Comparison of ENCODE assay signal across 10 mouse cellular contexts in genomic region chr13:53815629-53816028, GRCm38 (mm10).
"Had no signal": no experiment of that assay in that cellular context is flagged by ENCODE, and none has a peak within 500 bp of the region (broad histone marks: within the 10 kb centered on the region; RNA-seq: fewer than 3 reads in every experiment).

No protein-coding gene starts in this region.

- DNase-seq: kidney, postnatal 25 days; liver, embryonic 13.5 days; lung, adult 2 months; lung, postnatal 14 days; lung, postnatal 4 days; midbrain, embryonic 14.5 days; right cerebral cortex, postnatal 25 days; spleen, adult 18-20 months; thymus, adult 18-20 months; thymus, postnatal 36 days had no signal
